Mouse (Mus musculus) midbrain, postnatal 0 days (tissue): ENCODE data around the gene P3h2. TPM values are rescaled to one million over a fixed set of nuclear protein-coding genes. Genes with fewer than 3 reads are reported as not detected.

Source experiments
- ATAC-seq: fragments of 200-750 bp; cut with Nextera tagmentation; 2 replicates; pipeline ENCODE4 v1.8.0; 2017; ENCODE audit warnings: moderate number of reproducible peaks, mild to moderate bottlenecking, moderate TSS enrichment, moderate library complexity; ENCODE audit not compliant: low FRiP score
- DNase-seq: peaks from one replicate; pipeline ENCODE4 v3.0.0-alpha.2; 2015; ENCODE audit warnings: low spot score
- H3K27ac ChIP-seq: fragments of 300-500 bp; sonication (generic); 2 replicates; pipeline ENCODE4 v1.5.1; 2014; ENCODE audit warnings: low read depth, mild to moderate bottlenecking, low read length, mixed read lengths
- H3K27me3 ChIP-seq: fragments of 300-500 bp; sonication (generic); 2 replicates; pipeline ENCODE4 v1.6.1; 2014; ENCODE audit warnings: low read length, control low read depth, mixed read lengths; ENCODE audit not compliant: insufficient read depth
- H3K36me3 ChIP-seq: fragments of 300-500 bp; sonication (generic); 2 replicates; pipeline ENCODE4 v1.6.1; 2014; ENCODE audit warnings: low read length, control low read depth, mixed read lengths; ENCODE audit not compliant: insufficient read depth
- H3K4me1 ChIP-seq: fragments of 300-500 bp; sonication (generic); 2 replicates; pipeline ENCODE4 v1.6.1; 2014; ENCODE audit warnings: mild to moderate bottlenecking, control low read depth, antibody characterized with exemption, low read length, mixed read lengths; ENCODE audit not compliant: insufficient read depth
- H3K4me2 ChIP-seq: fragments of 300-500 bp; sonication (generic); 2 replicates; pipeline ENCODE4 v1.6.1; 2014; ENCODE audit warnings: low read depth, mild to moderate bottlenecking, low read length, mixed read lengths; ENCODE audit not compliant: poor library complexity, severe bottlenecking
- H3K4me3 ChIP-seq: fragments of 300-500 bp; sonication (generic); 2 replicates; pipeline ENCODE4 v1.5.1; 2014; ENCODE audit warnings: low read depth, mild to moderate bottlenecking, low read length, moderate library complexity
- H3K9ac ChIP-seq: fragments of 300-500 bp; sonication (generic); replicated peaks from 2 replicates; pipeline ENCODE4 v1.6.1; 2014; ENCODE audit warnings: mild to moderate bottlenecking, low read length, moderate library complexity, mixed read lengths; ENCODE audit not compliant: poor library complexity, severe bottlenecking
- H3K9me3 ChIP-seq: fragments of 300-500 bp; sonication (generic); 2 replicates; pipeline ENCODE4 v1.6.1; 2016; ENCODE audit warnings: low read length, control low read depth
- CTCF ChIP-seq: IDR thresholded peaks from 2 replicates; pipeline ENCODE4 v1.5.1; 2016; ENCODE audit warnings: antibody characterized with exemption, mild to moderate bottlenecking
- WGBS: fragments of 180-500 bp; shearing (Covaris S2); extraction: QIAGEN DNeasy Blood & Tissue Kit; methylation state at CpG from one replicate; pipeline ENCODE4 v1.1.7; 2014; 5-methylcytosine and 5-hydroxymethylcytosine counted together
- polyA plus RNA-seq: library from polyadenylated mRNA; unstranded; fragments of >200 nt; fragmentation: Nextera tagmentation; extraction: Ambion mirVana; gene quantifications from 2 replicates; pipeline ENCODE4 v1.2.1, GENCODE M21; 2015
- total RNA-seq: library from RNA; depleted of rRNA; stranded (reverse); fragments of >200 nt; gene quantifications from 2 replicates; pipeline ENCODE4 v1.2.3, GENCODE M21; 2014

The P3h2 gene
- total and polyA plus RNA-seq, 2 experiments from 2014 or later, result 0.42 to 1.3 TPM

DNA sequence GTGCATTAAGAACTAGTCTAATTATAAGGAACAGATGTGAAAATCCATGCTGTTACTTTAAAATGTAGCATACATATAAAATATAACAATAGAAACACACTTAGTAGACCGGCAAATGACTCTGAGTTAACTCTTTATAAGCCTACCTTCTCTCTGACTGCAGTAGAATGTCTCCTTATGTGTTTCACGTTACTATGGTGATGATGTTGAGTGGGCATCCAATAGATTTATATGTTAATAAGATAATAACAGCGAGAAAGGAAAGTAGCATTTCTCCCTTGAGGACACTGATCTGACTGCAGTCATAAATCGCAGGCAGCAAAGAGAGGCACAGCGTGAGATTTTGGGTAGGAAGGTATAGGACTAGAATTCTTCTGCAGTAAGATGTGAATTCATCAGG is 81.0 kb downstream of the P3h2 start:
- TF ChIP-seq CTCF, result no peak
- H3K9me3 ChIP-seq, result no peaks in the 10 kb centered on the region
- 33% methylated on average over 5 of the region's 5 CpGs for WGBS
- ATAC-seq (0 out of 2 replicates have a peak, but pooled peaks have one; percentile 54), DNase-seq (peak; percentile 33)
- no peaks in the 10 kb centered on the region for H3K27me3 ChIP-seq
- H3K27ac ChIP-seq, result no peak overlapping the region
- H3K9ac ChIP-seq, result no peak overlapping the region
- no peak overlapping the region for H3K4me2 ChIP-seq
- peaks cover 10% of the 10 kb centered on the region; the same call in 1 of the 2 replicates for H3K4me1 ChIP-seq
- H3K4me3 ChIP-seq, result no peak overlapping the region
- no peaks in the 10 kb centered on the region for H3K36me3 ChIP-seq

DNA sequence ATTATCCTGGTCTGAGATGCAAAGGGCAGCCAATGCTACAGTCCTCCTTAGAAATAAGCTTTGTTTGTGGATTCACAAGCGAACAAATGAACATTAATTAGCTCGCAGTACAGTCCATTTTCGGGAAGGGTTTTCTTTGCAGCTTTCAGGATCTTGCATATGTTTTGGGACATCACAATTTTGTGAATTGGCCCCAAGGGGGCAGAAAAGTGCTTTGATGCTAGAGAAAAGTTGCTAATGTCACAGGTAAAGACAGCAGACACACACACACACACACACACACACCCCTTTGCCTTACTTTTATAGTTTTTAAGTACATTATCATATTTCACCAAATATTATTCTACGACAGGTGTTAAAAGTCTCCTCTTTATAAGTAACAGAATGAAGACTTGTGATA is 82.2 kb downstream of the P3h2 start:
- no peak for ATAC-seq
- DNase-seq, result peak; percentile 26
- H3K4me2 ChIP-seq, result no peak overlapping the region
- H3K4me1 ChIP-seq, result peaks cover 10% of the 10 kb centered on the region; the same call in 1 of the 2 replicates
- no peaks in the 10 kb centered on the region for H3K9me3 ChIP-seq
- H3K9ac ChIP-seq, result no peak overlapping the region
- 82% methylated on average over 4 of the region's 4 CpGs for WGBS
- TF ChIP-seq CTCF, result peak; percentile 38
- H3K4me3 ChIP-seq, result no peak overlapping the region
- H3K36me3 ChIP-seq, result no peaks in the 10 kb centered on the region
- no peak overlapping the region for H3K27ac ChIP-seq
- no peaks in the 10 kb centered on the region for H3K27me3 ChIP-seq

DNA sequence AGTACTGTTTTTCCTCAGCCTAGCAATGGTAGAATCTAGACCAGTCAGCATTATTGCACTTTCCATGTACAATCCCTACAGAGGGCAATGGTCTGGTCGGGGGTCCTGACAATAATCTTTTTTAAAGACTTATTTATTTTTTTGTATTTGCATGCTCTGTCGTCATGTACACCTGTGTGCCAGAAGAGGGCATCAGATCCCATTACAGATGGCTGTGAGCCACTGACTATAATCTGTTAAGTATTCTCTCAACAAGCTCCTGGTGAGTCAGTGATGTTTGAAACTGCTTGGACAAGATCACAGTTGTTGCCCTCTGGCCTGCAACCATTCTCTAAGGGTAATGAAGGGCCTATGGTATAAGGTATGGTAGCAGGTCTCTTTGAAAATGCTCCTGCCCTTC is 83.8 kb downstream of the P3h2 start:
- DNase-seq (peak; percentile 24), ATAC-seq (no peak)
- 67% methylated on average over 2 of the region's 2 CpGs for WGBS
- Histone ChIP-seq H3K9ac (no peak overlapping the region), H3K4me3 (no peak overlapping the region), H3K4me1 (peaks cover 10% of the 10 kb centered on the region; the same call in 1 of the 2 replicates), H3K36me3 (no peaks in the 10 kb centered on the region), H3K4me2 (no peak overlapping the region), H3K27me3 (no peaks in the 10 kb centered on the region), H3K9me3 (no peaks in the 10 kb centered on the region), H3K27ac (no peak overlapping the region)
- TF ChIP-seq CTCF, result peak; percentile 55

DNA sequence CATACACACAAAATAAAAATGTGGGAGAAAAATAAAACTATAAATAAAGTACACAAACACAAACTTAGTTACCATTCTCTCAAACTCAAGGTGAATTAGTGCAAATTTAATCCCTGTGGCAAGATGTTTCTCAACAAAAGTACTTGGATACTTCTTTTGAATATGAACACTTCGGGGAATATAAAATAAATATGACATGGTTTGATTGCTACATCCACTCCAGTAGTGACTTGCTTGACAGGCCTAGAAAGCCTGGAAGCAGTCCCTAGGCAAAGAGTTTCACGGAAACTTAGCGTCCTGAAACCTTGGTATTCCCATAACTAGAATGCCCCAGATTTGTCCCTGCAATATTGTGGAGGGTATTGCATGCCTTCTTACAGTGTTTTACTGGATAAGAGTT is 99.8 kb downstream of the P3h2 start:
- Histone ChIP-seq H3K27me3 (no peaks in the 10 kb centered on the region), H3K9ac (no peak overlapping the region), H3K27ac (no peak overlapping the region), H3K4me2 (no peak overlapping the region), H3K4me1 (no peaks in the 10 kb centered on the region), H3K4me3 (no peak overlapping the region), H3K9me3 (no peaks in the 10 kb centered on the region), H3K36me3 (no peaks in the 10 kb centered on the region)
- DNase-seq (no peak), ATAC-seq (no peak)
- 91% methylated on average over 3 of the region's 3 CpGs for WGBS
- no peak for TF ChIP-seq CTCF

DNA sequence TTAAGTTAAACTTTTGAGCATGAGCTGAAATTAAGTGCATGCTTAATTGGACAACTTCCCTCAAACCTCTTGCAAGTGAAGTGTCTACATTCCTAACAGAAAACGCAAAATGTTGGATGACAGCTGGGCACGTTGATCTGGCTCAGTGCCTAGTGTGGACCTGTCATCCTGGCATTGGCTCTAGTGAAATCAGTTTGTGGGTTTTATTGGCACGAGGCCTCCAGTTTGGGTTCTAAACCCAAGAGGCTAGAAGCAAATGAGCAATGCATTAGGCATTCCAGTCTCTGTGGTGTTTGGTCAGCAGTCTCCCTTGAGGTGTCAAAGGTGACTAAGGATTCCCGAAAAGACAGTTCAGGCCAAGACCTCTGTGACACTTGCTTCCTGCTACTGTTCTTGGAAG is 102.3 kb downstream of the P3h2 start:
- Histone ChIP-seq H3K4me1 (no peaks in the 10 kb centered on the region), H3K27ac (no peak overlapping the region), H3K36me3 (no peaks in the 10 kb centered on the region), H3K9me3 (no peaks in the 10 kb centered on the region), H3K4me3 (no peak overlapping the region), H3K4me2 (no peak overlapping the region), H3K27me3 (no peaks in the 10 kb centered on the region), H3K9ac (no peak overlapping the region)
- DNase-seq (peak; percentile 50), ATAC-seq (no peak)
- no peak for TF ChIP-seq CTCF
- 67% methylated on average over 4 of the region's 4 CpGs for WGBS

DNA sequence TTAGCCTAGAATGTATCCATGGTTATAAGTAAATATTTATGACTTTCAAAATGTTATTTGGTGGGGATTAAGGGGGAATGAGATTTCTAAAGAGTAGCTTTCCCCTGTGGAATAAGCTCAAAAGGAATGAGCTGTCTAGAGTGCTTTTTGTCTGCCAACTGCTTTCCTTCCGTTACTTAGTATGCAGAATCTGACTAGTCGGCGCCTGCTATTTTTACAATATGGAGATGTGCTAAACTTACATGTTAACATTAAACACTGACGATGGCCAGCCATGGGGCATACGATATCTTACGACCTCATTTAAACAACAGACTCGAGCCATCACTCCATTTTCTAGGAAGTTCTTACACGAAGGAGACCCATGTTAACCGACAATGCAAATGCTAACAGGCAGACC is 102.7 kb downstream of the P3h2 start:
- ATAC-seq (no peak), DNase-seq (no peak)
- no peak overlapping the region for H3K4me3 ChIP-seq
- H3K9ac ChIP-seq, result no peak overlapping the region
- no peaks in the 10 kb centered on the region for H3K9me3 ChIP-seq
- no peak overlapping the region for H3K4me2 ChIP-seq
- no peaks in the 10 kb centered on the region for H3K27me3 ChIP-seq
- TF ChIP-seq CTCF, result no peak
- no peaks in the 10 kb centered on the region for H3K4me1 ChIP-seq
- no peaks in the 10 kb centered on the region for H3K36me3 ChIP-seq
- H3K27ac ChIP-seq, result no peak overlapping the region
- 64% methylated on average over 9 of the region's 9 CpGs for WGBS
